In genomic region chr13:113606741-113607358, GRCm38 (mm10) we compare ENCODE assay signal across 26 mouse cellular contexts. TPM values are rescaled to one million over a fixed set of nuclear protein-coding genes. Genes with fewer than 3 reads are reported as not detected.
DNase-seq lines count a peak whose midpoint lies in the region; ATAC-seq and TF ChIP-seq lines count a peak whose summit lies in the region.
"Had no signal": no experiment of that assay in that cellular context is flagged by ENCODE, and none has a peak within 500 bp of the region (broad histone marks: within the 10 kb centered on the region; RNA-seq: fewer than 3 reads in every experiment).

No protein-coding gene starts in this region.

- ATAC-seq in heart, embryonic 12.5 days (ENCODE audit: insufficient number of reproducible peaks, low FRiP score), result no peak
- no peak for ATAC-seq in forebrain, embryonic 15.5 days (replicated peaks)
- ATAC-seq: intestine, embryonic 16.5 days had no signal

- no peak overlapping the region for H3K27ac ChIP-seq in heart, embryonic 12.5 days (ENCODE audit: poor library complexity, severe bottlenecking)
- no peak overlapping the region for H3K27ac ChIP-seq in forebrain, embryonic 15.5 days (replicated peaks)
- H3K27ac ChIP-seq in layer of hippocampus, adult 2 months, result no peak overlapping the region
- H3K27ac ChIP-seq: embryonic facial prominence, embryonic 12.5 days; heart, embryonic 15.5 days; hindbrain, embryonic 14.5 days; limb, embryonic 15.5 days; macrophage had no signal

- TF ChIP-seq CTCF in layer of hippocampus, adult 2 months (conservative IDR thresholded peaks at IDR 0.05), result no peak

- H3K4me3 ChIP-seq in heart, embryonic 12.5 days, result no peak overlapping the region
- H3K4me3 ChIP-seq in forebrain, embryonic 15.5 days, result no peak overlapping the region
- no peak overlapping the region for H3K4me3 ChIP-seq in layer of hippocampus, adult 2 months
- H3K4me3 ChIP-seq: embryonic facial prominence, embryonic 12.5 days; heart, embryonic 15.5 days; limb, embryonic 15.5 days had no signal

- no peak overlapping the region for H3K4me2 ChIP-seq in heart, embryonic 12.5 days
- no peak overlapping the region for H3K4me2 ChIP-seq in forebrain, embryonic 15.5 days (replicated peaks)
- H3K4me2 ChIP-seq: embryonic facial prominence, embryonic 12.5 days; hindbrain, embryonic 14.5 days; limb, embryonic 15.5 days; midbrain, embryonic 11.5 days had no signal

- WGBS in heart, embryonic 12.5 days, result 79% methylated on average over 18 of the region's 18 CpGs
- 89% methylated on average over 18 of the region's 18 CpGs for WGBS in forebrain, embryonic 15.5 days

- peaks cover 88% of the 10 kb centered on the region for H3K4me1 ChIP-seq in heart, embryonic 12.5 days (replicated peaks)
- peaks cover 24% of the 10 kb centered on the region for H3K4me1 ChIP-seq in forebrain, embryonic 15.5 days

- no peak overlapping the region for H3K9ac ChIP-seq in heart, embryonic 12.5 days
- H3K9ac ChIP-seq in forebrain, embryonic 15.5 days (replicated peaks), result no peak overlapping the region
- H3K9ac ChIP-seq: embryonic facial prominence, embryonic 12.5 days; heart, embryonic 15.5 days; hindbrain, embryonic 14.5 days; limb, embryonic 15.5 days had no signal

- H3K36me3 ChIP-seq in heart, embryonic 12.5 days, result no peaks in the 10 kb centered on the region; the same call in 1 of the 2 replicates
- H3K36me3 ChIP-seq in forebrain, embryonic 15.5 days, result no peaks in the 10 kb centered on the region
- H3K36me3 ChIP-seq: embryonic facial prominence, embryonic 12.5 days; heart, embryonic 15.5 days had no signal

- no peaks in the 10 kb centered on the region for H3K27me3 ChIP-seq in heart, embryonic 12.5 days (replicated peaks)
- no peaks in the 10 kb centered on the region for H3K27me3 ChIP-seq in forebrain, embryonic 15.5 days
- H3K27me3 ChIP-seq: embryonic facial prominence, embryonic 12.5 days; heart, embryonic 15.5 days; limb, embryonic 15.5 days had no signal

- DNase-seq in heart, adult 11 months, result peak; percentile 94
- DNase-seq in CD4-positive, CD25-positive, alpha-beta regulatory T cell, adult 2 months (ENCODE audit: low read depth, low spot score), result peak; percentile 58
- peak; percentile 78 for DNase-seq in ES-CJ7 (ENCODE audit: low read depth, low spot score)
- DNase-seq in induced T-regulatory cell, adult 2 months (ENCODE audit: low read depth), result peak; percentile 66
- no peak for DNase-seq in layer of hippocampus, adult 2 months (ENCODE audit: low spot score in 2 of 2)
- no peak for DNase-seq in frontal cortex, postnatal 25 days (ENCODE audit: low spot score in 2 of 2)
- DNase-seq: adrenal gland, adult 2 months; cerebellum, adult 11-12 months; gastrocnemius, postnatal 10 days; kidney, adult 9 months; retina, postnatal 1 day; right cerebral cortex, postnatal 25 days; spleen, adult 18-20 months; thymus, postnatal 25 days had no signal

- no peaks in the 10 kb centered on the region for H3K9me3 ChIP-seq in heart, embryonic 12.5 days (replicated peaks)
- H3K9me3 ChIP-seq in forebrain, embryonic 15.5 days, result no peaks in the 10 kb centered on the region
- H3K9me3 ChIP-seq: embryonic facial prominence, embryonic 12.5 days; heart, embryonic 15.5 days; limb, embryonic 15.5 days had no signal

RNA-seq across cellular contexts. Expression of gene Snx18, which starts 11.5 kb away (rescaled TPM):
- 29.6 and 31.6 TPM in 2 replicates for polyA plus RNA-seq in heart, embryonic 12.5 days (2016; fragmentation: Nextera tagmentation; extraction: Ambion mirVana)
- 11.6 and 12.0 TPM in 2 replicates for polyA plus RNA-seq in forebrain, embryonic 15.5 days (2015; fragmentation: Nextera tagmentation; extraction: Ambion mirVana)
- 10 to 100 TPM; 20.1 to 20.6 TPM for total RNA-seq in layer of hippocampus, adult 2 months (2021)

RNA-seq across cellular contexts. Expression of gene Hspb3, which starts 56.6 kb away (rescaled TPM):
- 55.3 and 59.7 TPM in 2 replicates for polyA plus RNA-seq in heart, embryonic 12.5 days (2016; fragmentation: Nextera tagmentation; extraction: Ambion mirVana)
- 1.1 and 1.2 TPM in 2 replicates for polyA plus RNA-seq in forebrain, embryonic 15.5 days (2015; fragmentation: Nextera tagmentation; extraction: Ambion mirVana)
- 1 to 10 TPM in 1 of 2 experiments, under 1 TPM in 1; 0.64 to 1.5 TPM for total RNA-seq in layer of hippocampus, adult 2 months (2021)
- total RNA-seq: adrenal gland, adult 2 months; midbrain, postnatal 0 days had no signal
- polyA plus RNA-seq: adrenal gland, adult 2 months; forebrain, embryonic 11.5 days; intestine, embryonic 16.5 days; macrophage; midbrain, embryonic 11.5 days; testis, adult 2 months had no signal

Comparison
In these comparisons a context has a peak if more than half of its experiments do, and no peak if none do; other contexts are left out.
1. DNase-seq: peak in heart, adult 11 months (single experiment), CD4-positive, CD25-positive, alpha-beta regulatory T cell, adult 2 months (single experiment), ES-CJ7 (single experiment) and induced T-regulatory cell, adult 2 months (single experiment); none in layer of hippocampus, adult 2 months (0 of 2) and frontal cortex, postnatal 25 days (0 of 2).
2. RNA of gene Hspb3, which starts 56.6 kb away (polyA plus RNA-seq): 55.3 to 59.7 TPM in heart, embryonic 12.5 days; 1.1 to 1.2 TPM in forebrain, embryonic 15.5 days; every median in the first group is over 10 times any median in the second.